Mouse (Mus musculus): ENCODE measurements around the gene Gnat1. TPM values are rescaled to one million over a fixed set of nuclear protein-coding genes. Genes with fewer than 3 reads are reported as not detected.

Gene Gnat1
- polyA plus RNA-seq, 1 experiment from 2014 or later: 0.30 TPM

DNA sequence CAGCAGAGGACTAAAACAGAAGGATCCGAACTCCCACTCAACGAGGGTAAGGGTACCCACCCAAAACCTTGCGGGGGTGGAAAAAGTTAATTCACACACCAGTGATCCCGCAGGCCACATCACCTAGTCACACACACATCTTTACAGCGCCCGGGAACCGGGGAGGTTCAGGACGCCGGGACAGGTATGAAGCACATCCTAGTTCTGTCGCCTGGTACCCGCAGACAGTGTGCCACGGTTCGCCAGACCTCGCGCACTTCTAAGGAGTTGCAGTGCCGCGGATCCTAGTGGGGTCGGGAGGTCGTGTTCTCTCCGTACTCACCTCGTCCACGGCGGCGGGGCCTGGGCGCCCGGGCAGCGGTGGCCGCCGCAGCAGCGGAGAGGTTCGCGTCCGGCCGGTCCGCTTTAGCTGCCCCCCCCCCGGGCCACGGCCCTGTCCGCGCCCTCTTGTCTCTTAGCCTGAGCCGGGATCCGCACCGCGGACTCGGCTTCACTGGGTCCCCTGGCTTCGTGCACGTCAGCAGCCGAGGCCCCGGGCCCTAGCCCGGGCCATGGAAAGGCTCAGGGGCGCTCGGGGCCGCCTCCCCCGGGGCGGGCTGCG, 29.7 kb upstream of the Gnat1 start:
- 3% methylated on average over 26 of the region's 55 CpGs for WGBS
- peak overlapping the region; percentile 81 for H3K27ac ChIP-seq (ENCODE audit: low read length)
- H3K4me1 ChIP-seq (ENCODE audit: insufficient read depth, low read depth, low read length): peaks cover 30% of the 10 kb centered on the region
- H3K4me3 ChIP-seq (ENCODE audit: low read depth, low read length): peak overlapping the region; percentile 54
- peak; percentile 12 for DNase-seq (ENCODE audit: low spot score)
- no peaks in the 10 kb centered on the region for H3K9me3 ChIP-seq (ENCODE audit: low read length)
- peak overlapping the region; percentile 80 for H3K4me2 ChIP-seq (replicated peaks; ENCODE audit: low read depth, low read length)
- H3K9ac ChIP-seq (replicated peaks; ENCODE audit: low read depth): peak overlapping the region; percentile 65
- TF ChIP-seq CTCF (IDR thresholded peaks at IDR 0.05) (no peak), EP300 (IDR thresholded peaks at IDR 0.05) (no peak)
- H3K36me3 ChIP-seq (ENCODE audit: insufficient read depth, low read length): peaks cover 7% of the 10 kb centered on the region; the same call in 1 of the 2 replicates
- no peaks in the 10 kb centered on the region for H3K27me3 ChIP-seq (replicated peaks; ENCODE audit: insufficient read depth, low read length)
- peak; percentile 0; the same call in 1 of the 2 replicates for ATAC-seq

DNA sequence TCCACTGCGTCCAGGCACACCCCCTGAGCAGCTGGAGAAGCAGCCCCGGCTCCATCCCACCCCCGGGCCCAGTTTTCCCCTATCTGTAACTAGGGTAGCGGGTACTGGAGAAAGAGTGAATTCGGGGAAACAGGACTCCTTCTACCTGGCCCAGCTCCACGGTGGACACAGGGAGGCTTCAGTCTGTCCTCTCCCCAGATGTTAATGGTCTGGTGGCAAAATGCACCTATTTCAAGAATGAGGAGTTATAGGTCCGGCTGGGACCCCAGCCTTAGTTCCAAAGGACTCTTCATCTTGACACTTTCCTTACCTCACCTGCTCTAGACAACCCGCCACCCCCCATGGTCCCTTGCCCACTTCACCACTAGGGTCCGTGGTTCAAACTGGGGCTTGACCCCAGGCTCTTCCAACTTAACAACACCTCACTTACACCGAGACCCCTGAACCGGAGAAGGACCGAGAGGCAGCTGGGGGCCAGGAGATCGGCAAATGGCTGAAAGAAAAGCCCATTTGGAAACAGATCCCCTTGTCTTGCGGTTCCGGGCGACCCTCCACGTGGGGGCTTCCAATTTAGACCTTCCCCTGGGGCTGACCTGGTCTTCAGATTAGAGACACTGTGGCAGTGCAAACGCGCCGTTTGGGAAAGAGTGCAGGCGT, 29.1 kb upstream of the Gnat1 start:
- Histone ChIP-seq H3K27ac (ENCODE audit: low read length) (peak overlapping the region; percentile 81), H3K4me1 (ENCODE audit: insufficient read depth, low read depth, low read length) (peaks cover 33% of the 10 kb centered on the region), H3K4me2 (replicated peaks; ENCODE audit: low read depth, low read length) (peak overlapping the region; percentile 80), H3K9me3 (ENCODE audit: low read length) (no peaks in the 10 kb centered on the region), H3K36me3 (ENCODE audit: insufficient read depth, low read length) (peaks cover 7% of the 10 kb centered on the region; the same call in 1 of the 2 replicates), H3K4me3 (ENCODE audit: low read depth, low read length) (peak overlapping the region; percentile 54), H3K27me3 (replicated peaks; ENCODE audit: insufficient read depth, low read length) (no peaks in the 10 kb centered on the region), H3K9ac (replicated peaks; ENCODE audit: low read depth) (peak overlapping the region; percentile 65)
- DNase-seq (ENCODE audit: low spot score): no peak
- no peak for ATAC-seq
- WGBS: 5% methylated on average over 21 of the region's 21 CpGs
- TF ChIP-seq EP300 (IDR thresholded peaks at IDR 0.05): no peak
- peak; percentile 14; the same call in 1 of the 2 replicates for TF ChIP-seq CTCF (IDR thresholded peaks at IDR 0.05)

DNA sequence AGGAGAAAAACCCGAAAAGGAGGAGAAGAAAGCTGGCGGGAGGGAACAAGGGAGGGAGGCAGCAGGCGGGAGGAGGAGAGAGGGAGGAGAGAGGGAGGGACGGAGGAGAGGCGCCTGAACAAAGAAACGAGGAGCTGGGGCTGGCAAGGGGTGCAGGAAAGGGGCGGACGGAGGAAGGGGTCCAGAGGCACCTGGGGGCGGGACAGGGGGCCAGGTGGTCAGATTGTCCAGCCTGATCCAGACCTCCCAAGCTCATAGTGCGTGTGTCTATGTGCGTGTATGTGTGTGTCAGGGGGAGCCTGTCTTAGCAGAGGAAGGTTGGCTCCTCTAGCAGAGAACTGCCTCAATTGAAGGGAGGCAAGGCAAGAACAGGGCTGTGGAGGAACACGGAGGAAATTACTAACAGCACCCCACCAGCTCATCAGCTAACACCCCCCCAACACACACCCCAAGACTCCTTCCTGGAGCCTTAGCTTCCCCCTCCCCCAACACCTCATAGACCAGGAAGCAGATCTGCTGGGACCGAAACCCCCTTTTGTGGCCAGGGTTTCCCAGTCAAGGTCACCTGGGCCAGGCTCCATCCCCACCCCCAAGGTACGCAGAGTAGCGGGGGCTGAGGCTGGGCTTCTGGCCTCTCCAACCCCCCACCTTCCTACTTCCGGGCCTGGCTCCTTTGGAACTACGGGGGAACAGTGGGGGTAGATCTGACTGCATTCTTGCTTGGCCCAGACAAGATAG, 28.4 kb upstream of the Gnat1 start:
- WGBS: 4% methylated on average over 17 of the region's 17 CpGs
- Histone ChIP-seq H3K9me3 (ENCODE audit: low read length) (no peaks in the 10 kb centered on the region), H3K4me2 (replicated peaks; ENCODE audit: low read depth, low read length) (peak overlapping the region; percentile 80), H3K9ac (replicated peaks; ENCODE audit: low read depth) (peak overlapping the region; percentile 65), H3K36me3 (ENCODE audit: insufficient read depth, low read length) (peaks cover 7% of the 10 kb centered on the region; the same call in 1 of the 2 replicates), H3K4me3 (ENCODE audit: low read depth, low read length) (peak overlapping the region; percentile 54), H3K27me3 (replicated peaks; ENCODE audit: insufficient read depth, low read length) (no peaks in the 10 kb centered on the region), H3K4me1 (ENCODE audit: insufficient read depth, low read depth, low read length) (peaks cover 40% of the 10 kb centered on the region), H3K27ac (ENCODE audit: low read length) (peak overlapping the region; percentile 81)
- DNase-seq (ENCODE audit: low spot score): no peak
- ATAC-seq: no peak
- TF ChIP-seq CTCF (IDR thresholded peaks at IDR 0.05): no peak
- TF ChIP-seq EP300 (IDR thresholded peaks at IDR 0.05): no peak

GRCm38 (mm10) chr9:107706781-107707211, 27.3 kb upstream of the Gnat1 start:
- Histone ChIP-seq H3K9ac (replicated peaks; ENCODE audit: low read depth) (peak overlapping the region; percentile 26; the same call in 1 of the 2 replicates), H3K4me1 (ENCODE audit: insufficient read depth, low read depth, low read length) (peaks cover 46% of the 10 kb centered on the region), H3K4me2 (replicated peaks; ENCODE audit: low read depth, low read length) (peak overlapping the region; percentile 80), H3K27me3 (replicated peaks; ENCODE audit: insufficient read depth, low read length) (no peaks in the 10 kb centered on the region), H3K4me3 (ENCODE audit: low read depth, low read length) (peak overlapping the region; percentile 54), H3K9me3 (ENCODE audit: low read length) (no peaks in the 10 kb centered on the region), H3K36me3 (ENCODE audit: insufficient read depth, low read length) (peaks cover 7% of the 10 kb centered on the region; the same call in 1 of the 2 replicates), H3K27ac (ENCODE audit: low read length) (peak overlapping the region; percentile 81; the same call in 1 of the 2 replicates)
- WGBS: 3% methylated on average over 14 of the region's 14 CpGs
- DNase-seq (ENCODE audit: low spot score): peak; percentile 48
- TF ChIP-seq CTCF (IDR thresholded peaks at IDR 0.05): no peak
- TF ChIP-seq EP300 (IDR thresholded peaks at IDR 0.05): no peak
- no peak for ATAC-seq

GRCm38 (mm10) chr9:107703337-107704122, 24.0 kb upstream of the Gnat1 start:
- H3K4me1 ChIP-seq (ENCODE audit: insufficient read depth, low read depth, low read length): peaks cover 67% of the 10 kb centered on the region

More at GRCm38 (mm10) chr9:107703337-107704122, 24.0 kb upstream of the Gnat1 start:
- peak; percentile 60 for DNase-seq (ENCODE audit: low spot score)
- H3K36me3 ChIP-seq (ENCODE audit: insufficient read depth, low read length): peaks cover 7% of the 10 kb centered on the region; the same call in 1 of the 2 replicates
- H3K9ac ChIP-seq (replicated peaks; ENCODE audit: low read depth): no peak overlapping the region
- H3K27me3 ChIP-seq (replicated peaks; ENCODE audit: insufficient read depth, low read length): no peaks in the 10 kb centered on the region
- no peaks in the 10 kb centered on the region for H3K9me3 ChIP-seq (ENCODE audit: low read length)
- peak overlapping the region; percentile 87 for H3K27ac ChIP-seq (ENCODE audit: low read length)
- TF ChIP-seq EP300 (IDR thresholded peaks at IDR 0.05) (no peak), CTCF (IDR thresholded peaks at IDR 0.05) (no peak)
- H3K4me2 ChIP-seq (replicated peaks; ENCODE audit: low read depth, low read length): no peak overlapping the region
- 42% methylated on average over 14 of the region's 14 CpGs for WGBS
- no peak for ATAC-seq
- H3K4me3 ChIP-seq (ENCODE audit: low read depth, low read length): no peak overlapping the region
